Mouse (Mus musculus) testis, adult 2 months (tissue): ENCODE measurements around the gene Ovca2. TPM values are rescaled to one million over a fixed set of nuclear protein-coding genes. Genes with fewer than 3 reads are reported as not detected.
A peak's percentile ranks its signal among the peaks of the same experiment; 100 is the strongest.

ENCODE experiments used
- H3K27ac ChIP-seq: fragments of 200-500 bp; 2 replicates; pipeline ENCODE4 v1.5.1; 2012; ENCODE audit warnings: low read depth, low read length; ENCODE audit not compliant: control insufficient read depth, insufficient read depth
- H3K27me3 ChIP-seq: fragments of 200-500 bp; 2 replicates; pipeline ENCODE4 v1.6.1; 2012; ENCODE audit warnings: mild to moderate bottlenecking, low read length, moderate library complexity; ENCODE audit not compliant: control insufficient read depth, insufficient read depth
- H3K36me3 ChIP-seq: fragments of 200-500 bp; 2 replicates; pipeline ENCODE4 v1.6.1; 2012; ENCODE audit warnings: mild to moderate bottlenecking, low read length; ENCODE audit not compliant: control insufficient read depth, insufficient read depth
- H3K4me1 ChIP-seq: fragments of 200-500 bp; 2 replicates; pipeline ENCODE4 v1.6.1; 2012; ENCODE audit warnings: low read length; ENCODE audit not compliant: control insufficient read depth, insufficient read depth
- H3K4me3 ChIP-seq: fragments of 200-500 bp; 2 replicates; pipeline ENCODE4 v1.5.1; 2012; ENCODE audit warnings: low read depth, mild to moderate bottlenecking, low read length, moderate library complexity, mixed read lengths; ENCODE audit not compliant: control insufficient read depth
- CTCF ChIP-seq: fragments of 200-500 bp; IDR thresholded peaks from 2 replicates; pipeline ENCODE4 v1.5.1; 2012; ENCODE audit warnings: low read depth, mild to moderate bottlenecking, inconsistent platforms, low read length, moderate library complexity; ENCODE audit not compliant: control insufficient read depth, insufficient read depth, insufficient replicate concordance
- POLR2A ChIP-seq: fragments of 200-500 bp; IDR thresholded peaks from 2 replicates; pipeline ENCODE4 v1.6.1; 2012; ENCODE audit warnings: low read depth, mild to moderate bottlenecking, inconsistent platforms, low read length, moderate library complexity; ENCODE audit not compliant: control insufficient read depth
- polyA plus RNA-seq: library from polyadenylated mRNA; depleted of rRNA; stranded (reverse); fragments of >200 nt; gene quantifications from 2 replicates; pipeline ENCODE4 v1.2.3, GENCODE M21; 2012

Ovca2 gene
- polyA plus RNA-seq, 1 experiment = 10.2 TPM

DNA sequence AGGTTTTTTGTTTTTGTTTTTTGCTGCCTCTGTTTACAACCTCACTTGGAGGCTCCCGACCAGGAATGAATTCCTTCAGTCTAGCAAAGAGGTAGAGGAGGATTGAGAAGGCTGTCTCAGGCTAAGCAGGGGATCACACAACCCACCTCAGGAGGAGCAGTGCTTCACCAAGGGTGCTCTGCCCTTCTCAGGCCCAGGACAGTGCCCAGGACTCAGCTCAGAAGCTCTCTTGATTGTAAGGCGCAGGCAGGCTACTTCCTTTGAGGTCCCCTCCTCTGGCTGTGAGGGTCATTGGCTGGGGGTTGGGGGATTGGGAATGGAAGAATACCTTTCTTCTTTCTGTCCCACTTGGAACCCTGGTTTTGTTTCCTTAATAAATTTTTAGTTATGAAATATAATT is 14.6 kb downstream of the Ovca2 start:
- H3K4me1 ChIP-seq = peaks cover 22% of the 10 kb centered on the region
- no peaks in the 10 kb centered on the region; the same call in 1 of the 2 replicates for H3K36me3 ChIP-seq
- no peak overlapping the region for H3K4me3 ChIP-seq
- H3K27me3 ChIP-seq = no peaks in the 10 kb centered on the region
- TF ChIP-seq POLR2A = no peak
- TF ChIP-seq CTCF = no peak
- H3K27ac ChIP-seq = no peak overlapping the region

GRCm38 (mm10) chr11:75163379-75163778 is 15.3 kb downstream of the Ovca2 start:
- Histone ChIP-seq H3K36me3 (no peaks in the 10 kb centered on the region; the same call in 1 of the 2 replicates), H3K4me1 (peaks cover 22% of the 10 kb centered on the region), H3K27me3 (no peaks in the 10 kb centered on the region)

DNA sequence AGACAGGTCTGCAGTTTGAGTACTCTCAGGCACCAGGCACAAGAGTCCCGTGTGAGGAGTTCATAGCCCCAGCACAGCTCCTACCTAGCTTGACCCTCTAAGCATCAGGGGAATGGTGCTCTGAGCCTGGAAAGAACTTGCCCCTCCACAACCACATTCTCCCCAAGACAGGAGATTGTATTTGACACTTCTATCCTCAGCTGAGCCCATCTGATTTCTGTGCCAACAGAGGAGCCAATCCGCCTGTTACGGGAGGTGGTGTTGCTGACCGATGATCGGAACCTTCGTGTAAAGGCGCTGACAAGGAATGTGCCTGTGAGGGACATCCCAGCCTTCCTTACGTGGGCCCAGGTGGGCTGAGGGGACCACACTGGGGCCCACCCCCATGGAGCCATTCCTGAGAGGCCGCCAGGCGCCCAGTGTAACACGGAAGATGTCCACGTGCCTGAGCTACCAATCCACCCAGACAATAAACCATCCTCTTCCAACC is 16.0 kb downstream of the Ovca2 start:
- no peaks in the 10 kb centered on the region for H3K27me3 ChIP-seq
- H3K4me1 ChIP-seq = peaks cover 21% of the 10 kb centered on the region
- H3K4me3 ChIP-seq = no peak overlapping the region
- H3K27ac ChIP-seq = no peak overlapping the region
- TF ChIP-seq POLR2A = no peak
- TF ChIP-seq CTCF = no peak
- no peaks in the 10 kb centered on the region; the same call in 1 of the 2 replicates for H3K36me3 ChIP-seq

More at GRCm38 (mm10) chr11:75163379-75163778, 15.3 kb downstream of the Ovca2 start:
- Histone ChIP-seq H3K4me3 (no peak overlapping the region), H3K27ac (no peak overlapping the region)
- TF ChIP-seq CTCF = no peak
- TF ChIP-seq POLR2A = no peak

- no peaks in the 10 kb centered on the region; the same call in 1 of the 2 replicates for H3K36me3 ChIP-seq
- no peak overlapping the region for H3K27ac ChIP-seq
- peaks cover 15% of the 10 kb centered on the region for H3K4me1 ChIP-seq
- H3K27me3 ChIP-seq = no peaks in the 10 kb centered on the region
- TF ChIP-seq POLR2A (no peak), CTCF (no peak)
- H3K4me3 ChIP-seq = no peak overlapping the region
Measured at GRCm38 (mm10) chr11:75161417-75162008, 17.1 kb downstream of the Ovca2 start.

DNA sequence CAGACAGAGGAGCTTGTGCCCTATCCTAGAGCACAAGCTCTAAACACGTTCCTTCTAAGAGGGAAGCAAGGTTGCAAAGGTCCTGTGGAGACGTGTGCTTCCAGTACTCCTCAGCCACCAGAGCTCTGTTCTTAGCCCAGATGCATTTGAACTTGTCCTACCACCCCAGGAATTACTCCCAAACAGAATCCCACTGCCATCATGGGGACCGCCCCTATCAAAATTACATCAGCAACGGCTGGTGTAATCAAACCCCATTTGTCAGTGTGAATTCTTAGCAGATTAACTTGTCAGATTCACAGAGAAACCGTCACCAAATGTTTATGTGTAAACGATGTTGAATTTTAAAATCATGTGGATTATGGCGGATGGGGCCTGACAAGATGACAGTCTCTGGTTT is 17.7 kb downstream of the Ovca2 start:
- TF ChIP-seq CTCF (no peak), POLR2A (no peak)
- Histone ChIP-seq H3K4me1 (peaks cover 10% of the 10 kb centered on the region), H3K4me3 (no peak overlapping the region), H3K27me3 (no peaks in the 10 kb centered on the region), H3K36me3 (no peaks in the 10 kb centered on the region; the same call in 1 of the 2 replicates), H3K27ac (no peak overlapping the region)

GRCm38 (mm10) chr11:75159564-75159963 is 19.1 kb downstream of the Ovca2 start:
- H3K4me1 ChIP-seq = no peaks in the 10 kb centered on the region
- H3K36me3 ChIP-seq = no peaks in the 10 kb centered on the region; the same call in 1 of the 2 replicates
- no peak overlapping the region for H3K4me3 ChIP-seq
- no peaks in the 10 kb centered on the region for H3K27me3 ChIP-seq
- TF ChIP-seq POLR2A (no peak), CTCF (peak; percentile 51; the same call in 1 of the 2 replicates)
- no peak overlapping the region for H3K27ac ChIP-seq

DNA sequence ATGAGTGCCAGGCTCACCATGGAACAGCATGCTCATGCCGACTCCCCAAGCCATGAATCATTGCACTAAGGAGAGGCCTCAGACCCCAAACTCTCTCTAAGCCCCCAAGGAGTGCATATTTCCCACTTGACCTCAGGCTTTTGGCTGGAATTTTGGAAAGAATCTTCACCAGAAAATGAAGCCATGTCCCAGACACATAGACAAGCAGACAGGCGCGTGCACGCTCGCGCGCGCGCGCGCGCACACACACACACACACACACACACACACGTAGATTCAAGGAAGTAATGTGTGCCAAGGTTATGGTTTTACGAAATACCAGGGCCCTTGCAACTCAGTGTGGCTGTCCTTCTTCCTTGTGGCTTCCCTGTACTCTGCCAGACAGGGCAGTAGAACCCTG is 20.2 kb downstream of the Ovca2 start:
- Histone ChIP-seq H3K4me3 (no peak overlapping the region), H3K36me3 (no peaks in the 10 kb centered on the region; the same call in 1 of the 2 replicates), H3K27ac (no peak overlapping the region; the same call in 1 of the 2 replicates), H3K27me3 (no peaks in the 10 kb centered on the region), H3K4me1 (no peaks in the 10 kb centered on the region)
- no peak for TF ChIP-seq POLR2A
- TF ChIP-seq CTCF = no peak
